Mouse (Mus musculus) heart, postnatal 0 days (tissue): ENCODE measurements at regions not wholly inside any gene's neighbourhood (a gene's known extent, or its start where the extent isn't known, plus 50 kb on each side); places are given as distances from the start of the nearest gene placed in this dataset.

Source experiments
- CTCF ChIP-seq: IDR thresholded peaks from 2 replicates; pipeline ENCODE4 v1.5.1; 2016; ENCODE audit warnings: antibody characterized with exemption, control low read depth, low read depth
- EP300 ChIP-seq: IDR thresholded peaks from 2 replicates; pipeline ENCODE4 v1.6.1; 2016; ENCODE audit warnings: antibody characterized with exemption, low read depth

DNA sequence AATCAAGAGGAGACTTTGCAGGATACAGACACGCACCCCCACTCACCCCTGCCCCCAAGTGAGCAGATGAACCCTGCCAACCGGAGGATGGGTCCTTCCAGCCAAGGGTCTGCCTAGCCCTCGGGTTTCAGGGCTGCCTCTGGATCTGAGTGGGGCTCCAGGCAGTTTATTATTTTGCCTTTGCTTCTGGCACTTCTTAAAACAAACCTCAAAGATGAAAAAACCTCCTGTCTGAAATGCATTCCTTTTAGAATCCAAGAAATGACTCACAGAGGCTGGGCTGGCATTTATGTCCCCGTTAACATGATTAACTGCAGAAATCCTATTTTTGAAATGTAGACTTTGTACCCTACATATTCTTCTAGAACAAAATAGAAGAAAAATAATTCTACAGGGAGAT, 76.3 kb downstream of the Ets2 start:
- TF ChIP-seq CTCF (no peak), EP300 (no peak)
